Mouse (Mus musculus): ENCODE measurements around the gene Fcgr3. TPM values are rescaled to one million over a fixed set of nuclear protein-coding genes. Genes with fewer than 3 reads are reported as not detected.

The Fcgr3 gene
- polyA plus RNA-seq, 1 experiment = 0.78 TPM

DNA sequence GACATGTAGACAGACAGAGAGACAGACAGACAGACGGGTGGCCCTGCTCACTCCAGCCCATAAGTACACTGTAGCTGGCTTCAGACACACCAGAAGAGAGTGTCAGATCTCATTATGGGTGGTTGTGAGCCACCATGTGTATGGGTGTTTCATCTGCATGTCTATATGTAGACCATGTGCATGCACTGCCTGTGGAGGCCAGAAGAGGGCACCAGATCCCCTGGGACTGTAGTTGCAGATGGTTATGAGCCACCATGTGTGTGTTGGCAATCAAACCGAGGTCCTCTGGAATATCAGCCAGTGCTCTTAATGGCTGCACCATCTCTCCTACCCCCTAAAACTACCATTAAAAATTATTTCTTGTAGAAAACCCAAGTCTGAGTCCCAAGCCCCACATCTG, 57.8 kb downstream of the Fcgr3 start:
- no peak overlapping the region for H3K4me3 ChIP-seq (ENCODE audit: low read depth, low read length)
- no peak overlapping the region for H3K27ac ChIP-seq (ENCODE audit: insufficient read depth, low read length)
- H3K27me3 ChIP-seq (ENCODE audit: control insufficient read depth, insufficient read depth, low read length, poor library complexity, severe bottlenecking) = no peaks in the 10 kb centered on the region
- peak; percentile 71 for TF ChIP-seq CTCF (IDR thresholded peaks at IDR 0.05; ENCODE audit: low read depth, low read length)
- TF ChIP-seq EP300 (IDR thresholded peaks at IDR 0.05; ENCODE audit: insufficient read depth, low read depth, low read length) = no peak
- H3K4me1 ChIP-seq (ENCODE audit: control insufficient read depth, insufficient read depth, low read length) = no peaks in the 10 kb centered on the region
- peaks cover 8% of the 10 kb centered on the region for H3K9me3 ChIP-seq (replicated peaks; ENCODE audit: control insufficient read depth, insufficient read depth, low read length, poor library complexity, severe bottlenecking)
- H3K36me3 ChIP-seq (ENCODE audit: control insufficient read depth, insufficient read depth, low read length, poor library complexity, severe bottlenecking) = no peaks in the 10 kb centered on the region
- H3K9ac ChIP-seq (ENCODE audit: low read depth, poor library complexity, severe bottlenecking) = no peak overlapping the region

DNA sequence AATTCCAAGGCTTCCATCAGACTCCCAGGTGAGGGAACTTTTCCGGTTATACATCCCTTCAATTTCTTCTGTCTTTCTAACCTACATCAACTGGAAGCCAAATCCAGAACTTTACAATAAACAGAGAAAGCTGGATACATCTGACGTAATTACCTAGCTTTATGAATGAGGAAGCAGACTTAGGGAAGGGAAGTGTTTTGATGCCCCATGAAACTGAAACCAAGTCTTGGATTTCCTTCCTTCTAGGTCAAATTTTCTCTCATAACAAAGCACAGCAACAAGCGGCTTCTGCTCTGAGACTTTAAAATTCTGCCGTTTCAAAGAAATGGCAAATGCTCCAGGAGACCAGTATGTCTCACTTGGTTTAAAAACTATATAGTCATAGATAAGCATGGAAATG, 58.4 kb downstream of the Fcgr3 start:
- TF ChIP-seq EP300 (IDR thresholded peaks at IDR 0.05; ENCODE audit: insufficient read depth, low read depth, low read length) = no peak
- no peak for TF ChIP-seq CTCF (IDR thresholded peaks at IDR 0.05; ENCODE audit: low read depth, low read length)
- no peak for TF ChIP-seq POLR2A (IDR thresholded peaks at IDR 0.05; ENCODE audit: insufficient read depth, low read length)
- Histone ChIP-seq H3K9me3 (replicated peaks; ENCODE audit: control insufficient read depth, insufficient read depth, low read length, poor library complexity, severe bottlenecking) (peaks cover 7% of the 10 kb centered on the region), H3K4me1 (ENCODE audit: control insufficient read depth, insufficient read depth, low read length) (no peaks in the 10 kb centered on the region), H3K4me3 (ENCODE audit: low read depth, low read length) (no peak overlapping the region), H3K9ac (ENCODE audit: low read depth, poor library complexity, severe bottlenecking) (no peak overlapping the region), H3K27me3 (ENCODE audit: control insufficient read depth, insufficient read depth, low read length, poor library complexity, severe bottlenecking) (no peaks in the 10 kb centered on the region), H3K27ac (ENCODE audit: insufficient read depth, low read length) (no peak overlapping the region), H3K36me3 (ENCODE audit: control insufficient read depth, insufficient read depth, low read length, poor library complexity, severe bottlenecking) (no peaks in the 10 kb centered on the region)

GRCm38 (mm10) chr1:171005586-171005985, 59.1 kb downstream of the Fcgr3 start:
- Histone ChIP-seq H3K4me1 (ENCODE audit: control insufficient read depth, insufficient read depth, low read length) (no peaks in the 10 kb centered on the region), H3K27me3 (ENCODE audit: control insufficient read depth, insufficient read depth, low read length, poor library complexity, severe bottlenecking) (no peaks in the 10 kb centered on the region), H3K4me3 (ENCODE audit: low read depth, low read length) (no peak overlapping the region), H3K27ac (ENCODE audit: insufficient read depth, low read length) (no peak overlapping the region), H3K9me3 (replicated peaks; ENCODE audit: control insufficient read depth, insufficient read depth, low read length, poor library complexity, severe bottlenecking) (peaks cover 3% of the 10 kb centered on the region), H3K36me3 (ENCODE audit: control insufficient read depth, insufficient read depth, low read length, poor library complexity, severe bottlenecking) (no peaks in the 10 kb centered on the region), H3K9ac (ENCODE audit: low read depth, poor library complexity, severe bottlenecking) (no peak overlapping the region)
- no peak for TF ChIP-seq CTCF (IDR thresholded peaks at IDR 0.05; ENCODE audit: low read depth, low read length)
- no peak for TF ChIP-seq EP300 (IDR thresholded peaks at IDR 0.05; ENCODE audit: insufficient read depth, low read depth, low read length)
- TF ChIP-seq POLR2A (IDR thresholded peaks at IDR 0.05; ENCODE audit: insufficient read depth, low read length) = no peak

- Histone ChIP-seq H3K27ac (ENCODE audit: insufficient read depth, low read length) (no peak overlapping the region), H3K9ac (ENCODE audit: low read depth, poor library complexity, severe bottlenecking) (no peak overlapping the region), H3K4me3 (ENCODE audit: low read depth, low read length) (no peak overlapping the region), H3K27me3 (ENCODE audit: control insufficient read depth, insufficient read depth, low read length, poor library complexity, severe bottlenecking) (no peaks in the 10 kb centered on the region), H3K9me3 (replicated peaks; ENCODE audit: control insufficient read depth, insufficient read depth, low read length, poor library complexity, severe bottlenecking) (no peaks in the 10 kb centered on the region; the same call in 1 of the 2 replicates), H3K36me3 (ENCODE audit: control insufficient read depth, insufficient read depth, low read length, poor library complexity, severe bottlenecking) (no peaks in the 10 kb centered on the region), H3K4me1 (ENCODE audit: control insufficient read depth, insufficient read depth, low read length) (no peaks in the 10 kb centered on the region)
- TF ChIP-seq POLR2A (IDR thresholded peaks at IDR 0.05; ENCODE audit: insufficient read depth, low read length) = no peak
- TF ChIP-seq EP300 (IDR thresholded peaks at IDR 0.05; ENCODE audit: insufficient read depth, low read depth, low read length) = no peak
- TF ChIP-seq CTCF (IDR thresholded peaks at IDR 0.05; ENCODE audit: low read depth, low read length) = no peak
Measured at GRCm38 (mm10) chr1:171005081-171005480, 59.7 kb downstream of the Fcgr3 start.

Other genes starting within 250 kb of the Fcgr3 start
- 23.7 and 24.1 TPM in 2 replicates for gene Atf6, start 197.2 kb downstream of the Fcgr3 start, polyA plus RNA-seq (2011; ENCODE audit: insufficient read depth, insufficient read length, low read depth, missing spikeins)
- gene Gm26620, start 179.9 kb downstream of the Fcgr3 start, polyA plus RNA-seq (2011; ENCODE audit: insufficient read depth, insufficient read length, low read depth, missing spikeins) = not detected in 2 replicates
- 43.1 and 45.9 TPM in 2 replicates for gene Dusp12, start 179.4 kb downstream of the Fcgr3 start, polyA plus RNA-seq (2011; ENCODE audit: insufficient read depth, insufficient read length, low read depth, missing spikeins)
- not detected in 2 replicates for gene Fcrlb, start 152.0 kb downstream of the Fcgr3 start, polyA plus RNA-seq (2011; ENCODE audit: insufficient read depth, insufficient read length, low read depth, missing spikeins)
- gene Fcrla, start 137.4 kb downstream of the Fcgr3 start, polyA plus RNA-seq (2011; ENCODE audit: insufficient read depth, insufficient read length, low read depth, missing spikeins) = not detected in 2 replicates
- not detected in 2 replicates for gene Fcgr2b, start 88.4 kb downstream of the Fcgr3 start, polyA plus RNA-seq (2011; ENCODE audit: insufficient read depth, insufficient read length, low read depth, missing spikeins)
- gene Fcgr4, start 46.0 kb downstream of the Fcgr3 start, polyA plus RNA-seq (2011; ENCODE audit: insufficient read depth, insufficient read length, low read depth, missing spikeins) = not detected in 2 replicates
- gene Cfap126, start 49.0 kb upstream of the Fcgr3 start, polyA plus RNA-seq (2011; ENCODE audit: insufficient read depth, insufficient read length, low read depth, missing spikeins) = 6.4 and 7.5 TPM in 2 replicates
- gene Sdhc, start 85.7 kb upstream of the Fcgr3 start, polyA plus RNA-seq (2011; ENCODE audit: insufficient read depth, insufficient read length, low read depth, missing spikeins) = 273 and 285 TPM in 2 replicates
- 1.1 and 1.3 TPM in 2 replicates for gene Mpz, start 85.8 kb upstream of the Fcgr3 start, polyA plus RNA-seq (2011; ENCODE audit: insufficient read depth, insufficient read length, low read depth, missing spikeins)
- 0.37 and 0.70 TPM in 2 replicates for gene Pcp4l1, start 131.3 kb upstream of the Fcgr3 start, polyA plus RNA-seq (2011; ENCODE audit: insufficient read depth, insufficient read length, low read depth, missing spikeins)
- not detected in 2 replicates for gene Nr1i3, start 149.0 kb upstream of the Fcgr3 start, polyA plus RNA-seq (2011; ENCODE audit: insufficient read depth, insufficient read length, low read depth, missing spikeins)
- gene Tomm40l, start 157.6 kb upstream of the Fcgr3 start, polyA plus RNA-seq (2011; ENCODE audit: insufficient read depth, insufficient read length, low read depth, missing spikeins) = 18.3 and 25.1 TPM in 2 replicates
- 18.0 and 19.1 TPM in 2 replicates for gene Apoa2, start 160.1 kb upstream of the Fcgr3 start, polyA plus RNA-seq (2011; ENCODE audit: insufficient read depth, insufficient read length, low read depth, missing spikeins)
- gene Fcer1g, start 169.4 kb upstream of the Fcgr3 start, polyA plus RNA-seq (2011; ENCODE audit: insufficient read depth, insufficient read length, low read depth, missing spikeins) = 0.91 TPM in 1 of 2 replicates, not detected in the other
- gene Adamts4, start 185.5 kb upstream of the Fcgr3 start, polyA plus RNA-seq (2011; ENCODE audit: insufficient read depth, insufficient read length, low read depth, missing spikeins) = 3.5 and 4.3 TPM in 2 replicates
- 158 and 163 TPM in 2 replicates for gene Ndufs2, start 186.5 kb upstream of the Fcgr3 start, polyA plus RNA-seq (2011; ENCODE audit: insufficient read depth, insufficient read length, low read depth, missing spikeins)
- gene B4galt3, start 205.4 kb upstream of the Fcgr3 start, polyA plus RNA-seq (2011; ENCODE audit: insufficient read depth, insufficient read length, low read depth, missing spikeins) = 59.7 and 64.8 TPM in 2 replicates
- 23.8 and 25.2 TPM in 2 replicates for gene Ppox, start 216.3 kb upstream of the Fcgr3 start, polyA plus RNA-seq (2011; ENCODE audit: insufficient read depth, insufficient read length, low read depth, missing spikeins)
- 48.4 and 51.2 TPM in 2 replicates for gene Usp21, start 223.1 kb upstream of the Fcgr3 start, polyA plus RNA-seq (2011; ENCODE audit: insufficient read depth, insufficient read length, low read depth, missing spikeins)
- gene Ufc1, start 230.1 kb upstream of the Fcgr3 start, polyA plus RNA-seq (2011; ENCODE audit: insufficient read depth, insufficient read length, low read depth, missing spikeins) = 59.8 and 66.0 TPM in 2 replicates